Mouse (Mus musculus) c-Kit-positive CD71-positive TER-119-positive erythroid progenitor cells, embryonic 14.5 days (primary cell): ENCODE results near the gene Hspa4.
"Not testable (repeated sequence)": the region's sequence is repeated elsewhere in the genome, so short reads cannot be mapped to it uniquely, and the experiment has no call there.

ENCODE experiments used
- DNase-seq: peaks from one replicate; pipeline ENCODE4 v3.0.0-alpha.2; 2013; ENCODE audit warnings: low spot score

The Hspa4 gene

DNA sequence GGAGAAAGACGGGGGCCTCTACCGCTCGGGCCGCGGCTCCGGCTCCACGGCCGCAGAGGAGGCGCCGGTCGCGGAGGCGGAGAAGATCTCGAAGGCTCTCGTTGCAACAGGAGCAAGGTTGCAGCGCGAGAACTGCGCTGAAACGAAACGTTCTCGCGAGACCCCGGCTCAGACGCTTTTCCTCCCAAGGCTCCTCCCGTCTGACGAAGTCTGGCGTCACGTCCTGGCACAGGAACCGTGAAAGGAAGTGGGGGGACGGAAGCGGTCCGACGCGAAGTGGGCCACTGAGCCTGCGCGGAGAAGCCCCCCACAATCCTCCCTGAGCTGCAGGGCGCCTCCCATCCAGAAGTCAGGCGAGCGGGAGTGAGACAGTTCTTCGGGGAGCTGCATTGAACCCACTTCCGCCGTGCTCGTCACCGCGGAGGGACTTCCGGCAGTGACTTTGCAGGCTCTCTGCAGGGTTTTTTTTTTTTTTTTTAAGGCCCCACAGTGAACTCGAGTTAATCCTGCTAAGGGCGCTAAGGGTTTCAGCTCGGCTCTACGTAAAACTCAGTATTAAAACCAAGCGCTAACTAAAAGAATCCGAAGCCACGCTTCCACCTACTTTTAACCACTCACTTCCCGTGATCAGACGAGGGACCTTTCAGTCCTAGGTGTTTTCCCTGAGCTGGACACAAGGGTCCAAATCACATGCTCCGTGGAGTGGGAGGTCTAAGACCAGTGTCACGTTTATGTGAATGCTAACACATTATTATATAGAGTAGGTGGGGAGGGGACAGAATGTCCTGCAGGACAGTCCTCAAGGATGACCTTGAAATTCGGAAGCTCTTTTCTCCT lies at the start of gene Hspa4:
TSS of gene Hspa4 (minus strand) at position 128 of the 837 bp plus-strand sequence.
- peak; percentile 98 for DNase-seq

DNA sequence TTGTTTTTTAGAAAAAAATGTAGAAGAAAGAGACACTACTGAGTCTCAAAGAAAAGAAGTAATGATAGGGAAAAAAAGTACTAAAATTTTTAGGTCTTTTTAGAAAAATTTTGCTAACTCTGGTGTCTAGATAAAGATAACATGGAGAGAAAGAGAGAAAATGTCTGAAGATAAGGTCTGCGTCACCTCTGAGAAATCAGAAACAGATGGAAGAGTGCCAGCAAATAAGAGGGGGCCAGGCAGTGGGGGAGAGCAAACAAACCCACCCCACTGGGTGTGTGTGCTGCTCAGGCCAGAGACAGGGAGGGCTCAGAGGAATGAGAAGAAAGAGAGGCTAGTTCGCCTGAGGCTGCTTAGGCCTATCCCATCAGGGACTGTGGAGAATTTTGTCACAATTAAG lies 45.5 kb upstream of the Hspa4 start:
- no peak for DNase-seq

- DNase-seq, result no peak
Observed at GRCm38 (mm10) chr11:53345328-53345727, 45.1 kb upstream of the Hspa4 start.

GRCm38 (mm10) chr11:53342711-53343110 lies 42.5 kb upstream of the Hspa4 start:
- no peak for DNase-seq

DNA sequence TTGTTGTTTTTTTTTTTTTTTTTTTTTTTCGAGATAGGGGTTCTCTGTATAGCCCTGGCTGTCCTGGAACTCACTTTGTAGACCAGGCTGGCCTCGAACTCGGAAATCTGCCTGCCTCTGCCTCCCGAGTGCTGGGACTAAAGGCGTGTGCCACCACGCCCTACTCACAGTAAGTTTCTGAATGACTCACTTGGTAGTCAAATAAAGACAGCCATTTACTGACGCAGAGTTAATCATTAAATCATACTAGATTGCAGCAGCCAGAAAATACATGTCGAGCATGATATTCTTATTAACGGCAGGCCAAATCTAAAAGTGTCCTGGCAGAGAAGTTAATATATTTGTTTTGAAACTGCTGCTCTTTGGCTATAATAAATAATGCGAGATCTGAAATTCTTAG lies 40.8 kb upstream of the Hspa4 start:
- DNase-seq, result not testable (repeated sequence)

GRCm38 (mm10) chr11:53337684-53338083 lies 37.4 kb upstream of the Hspa4 start:
- no peak for DNase-seq

DNA sequence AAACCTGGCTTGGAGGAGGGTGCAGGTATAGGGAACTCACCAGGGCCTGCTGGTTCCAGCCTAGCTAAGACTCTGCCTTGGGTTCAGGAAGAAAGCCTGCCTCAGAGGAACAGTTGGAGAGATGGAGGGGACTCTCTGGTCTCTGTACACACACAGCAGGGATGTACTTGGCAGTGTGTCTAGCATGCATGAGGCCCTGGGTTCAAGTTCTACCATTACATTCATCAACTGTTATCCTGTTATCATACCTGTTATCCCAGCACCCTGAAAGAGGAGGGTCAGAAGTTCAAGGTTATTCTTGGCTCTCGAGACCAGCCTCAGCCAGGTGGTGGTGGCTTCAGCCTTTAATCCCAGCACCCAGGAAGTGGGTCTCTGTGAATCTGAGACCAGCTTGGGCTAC lies 36.7 kb upstream of the Hspa4 start:
- DNase-seq, result no peak

DNA sequence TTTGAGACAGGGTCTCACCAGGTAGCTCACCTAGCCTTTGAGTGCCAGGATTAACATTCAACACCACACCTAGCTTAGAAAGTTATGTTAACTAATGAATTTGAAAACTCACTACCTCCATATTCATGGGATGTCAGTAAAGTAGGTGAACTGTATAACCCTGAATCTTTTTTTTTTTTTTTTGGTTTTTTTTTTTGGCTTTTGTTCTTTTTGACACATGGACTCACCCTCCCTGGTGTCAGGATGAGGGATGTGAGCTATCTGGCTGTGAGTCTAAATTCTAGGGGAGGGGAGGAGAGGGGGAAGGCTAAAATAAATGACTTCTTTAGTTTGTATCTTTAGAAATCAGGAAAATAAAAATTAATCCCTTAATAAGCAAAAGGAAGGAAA lies 35.9 kb upstream of the Hspa4 start:
- DNase-seq, result no peak

GRCm38 (mm10) chr11:53335505-53336181 lies 35.4 kb upstream of the Hspa4 start:
- DNase-seq, result no peak

GRCm38 (mm10) chr11:53332076-53332680 lies 31.9 kb upstream of the Hspa4 start:
- no peak for DNase-seq

DNA sequence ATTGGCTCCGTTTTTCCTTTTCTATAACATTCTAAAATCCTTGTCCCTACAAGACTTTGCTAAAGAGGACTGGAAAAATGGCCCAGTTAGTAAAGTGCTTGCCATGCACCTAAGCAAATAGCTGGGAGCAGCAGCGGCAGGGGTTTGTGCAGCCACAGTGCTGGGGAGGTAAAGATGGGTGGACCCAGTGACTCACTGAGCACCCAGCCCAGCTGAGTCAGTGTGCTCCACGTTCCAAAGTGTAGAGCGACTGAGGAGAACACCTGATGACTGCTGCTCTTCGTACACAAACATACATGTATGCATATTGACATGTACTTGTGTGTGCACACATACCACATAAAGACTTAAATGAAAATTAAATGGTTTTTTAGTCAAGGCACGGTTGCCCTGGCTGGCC lies 30.9 kb upstream of the Hspa4 start:
- DNase-seq, result no peak

DNA sequence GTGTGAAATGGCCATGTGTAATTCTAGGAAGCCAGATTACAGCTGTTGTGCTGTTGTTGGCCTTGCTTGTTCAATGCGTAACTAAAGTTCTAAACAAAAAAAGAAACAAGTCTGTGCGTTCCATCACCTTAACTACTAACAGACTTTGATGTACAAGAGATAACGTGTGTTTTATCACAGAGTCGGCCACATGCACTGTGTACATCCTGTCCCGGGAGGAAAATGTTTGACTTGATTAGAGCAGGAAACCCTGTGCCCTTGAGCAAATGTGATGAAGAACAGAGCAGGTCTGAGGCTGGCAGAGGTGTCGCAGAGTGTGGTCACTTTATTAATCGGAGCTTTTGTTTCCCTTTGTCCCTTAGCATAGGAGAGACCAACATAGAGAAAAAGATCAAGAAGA lies 30.1 kb upstream of the Hspa4 start:
- DNase-seq, result no peak

- DNase-seq, result peak; percentile 87
Observed at GRCm38 (mm10) chr11:53324512-53324968, 24.3 kb upstream of the Hspa4 start, which contains the start of gene Zcchc10. Gene Zcchc10, plus strand, starts transcription at chr11:53324679.

DNA sequence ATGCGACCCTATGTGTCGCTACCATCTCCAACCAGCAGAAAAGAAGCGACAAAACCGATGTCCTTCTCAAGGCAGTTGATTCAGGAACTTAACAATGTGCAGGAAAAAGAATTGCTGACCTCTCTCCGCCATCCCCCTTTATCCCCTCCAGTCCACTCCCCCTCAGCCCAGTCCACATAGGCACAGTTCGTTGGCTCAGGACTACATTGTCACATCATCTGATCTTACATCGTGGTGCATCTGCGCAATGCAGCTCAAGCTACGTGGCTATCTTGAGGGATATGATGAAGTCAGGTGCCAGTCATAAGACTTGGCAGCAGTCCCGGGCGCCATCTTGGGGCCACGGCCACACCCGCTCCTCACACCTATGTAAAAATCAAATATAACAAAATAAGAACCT lies 19.6 kb upstream of the Hspa4 start:
- not testable (repeated sequence) for DNase-seq

GRCm38 (mm10) chr11:53318568-53318967 lies 18.3 kb upstream of the Hspa4 start:
- DNase-seq, result not testable (repeated sequence)

- no peak for DNase-seq
Observed at GRCm38 (mm10) chr11:53318041-53318440, 17.8 kb upstream of the Hspa4 start.

DNA sequence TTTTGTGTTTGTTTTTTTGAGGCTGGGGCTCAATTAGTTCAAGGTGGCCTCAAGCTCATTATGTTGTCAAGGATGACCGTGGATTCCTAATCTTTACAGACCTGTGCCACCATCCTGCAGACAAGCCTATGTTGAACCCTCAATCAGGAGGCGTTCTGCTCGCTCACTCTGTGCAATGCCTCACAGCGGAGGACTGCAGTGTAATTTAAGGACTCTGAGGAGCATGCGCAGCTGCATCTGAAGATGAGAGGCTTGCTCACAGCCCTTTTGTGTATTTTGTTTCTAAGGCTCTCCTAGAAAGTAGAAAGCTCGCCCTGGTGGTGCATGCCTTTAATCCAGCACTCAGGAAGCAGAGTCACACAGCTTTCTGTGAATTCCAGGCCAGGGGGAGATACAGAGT lies 16.7 kb upstream of the Hspa4 start:
- no peak for DNase-seq

DNA sequence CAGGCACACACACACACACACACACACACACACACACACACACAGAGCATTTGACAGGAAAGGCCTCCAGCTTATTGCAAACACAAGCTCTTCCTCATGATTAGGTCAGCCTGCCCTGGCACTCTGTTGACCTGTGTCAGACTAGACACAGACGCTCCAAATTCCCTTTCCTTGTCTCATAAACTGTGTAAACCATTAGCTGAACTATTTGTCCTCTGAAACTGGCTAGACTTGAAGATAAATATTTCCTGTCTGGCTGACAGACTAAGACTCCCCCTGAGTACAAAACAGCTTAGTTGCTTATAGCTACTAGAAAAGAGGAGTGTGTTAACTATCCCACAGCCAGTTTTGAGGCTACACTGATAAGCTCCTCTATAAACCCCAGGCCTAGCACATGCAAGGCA lies 14.5 kb upstream of the Hspa4 start:
- DNase-seq, result no peak

DNA sequence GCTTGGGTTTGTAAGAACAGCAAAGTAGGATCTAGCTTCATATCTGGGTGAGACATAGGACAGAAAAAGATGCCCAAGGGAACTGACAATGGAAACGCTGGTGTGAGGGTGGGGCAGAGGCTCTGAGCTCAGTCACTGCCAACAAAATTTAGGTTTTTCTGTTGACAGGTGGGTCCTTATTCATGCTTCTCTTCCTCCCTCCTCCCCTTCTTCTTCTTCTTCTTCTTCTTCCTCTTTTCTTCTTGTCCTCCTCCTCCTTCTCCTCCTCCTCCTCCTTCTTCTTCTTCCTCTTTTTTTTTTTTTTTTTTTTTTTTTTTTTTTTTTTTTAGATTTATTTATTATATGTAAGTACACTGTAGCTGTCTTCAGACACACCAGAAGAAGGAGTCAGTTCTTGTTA lies 12.6 kb upstream of the Hspa4 start:
- DNase-seq, result not testable (repeated sequence)

DNA sequence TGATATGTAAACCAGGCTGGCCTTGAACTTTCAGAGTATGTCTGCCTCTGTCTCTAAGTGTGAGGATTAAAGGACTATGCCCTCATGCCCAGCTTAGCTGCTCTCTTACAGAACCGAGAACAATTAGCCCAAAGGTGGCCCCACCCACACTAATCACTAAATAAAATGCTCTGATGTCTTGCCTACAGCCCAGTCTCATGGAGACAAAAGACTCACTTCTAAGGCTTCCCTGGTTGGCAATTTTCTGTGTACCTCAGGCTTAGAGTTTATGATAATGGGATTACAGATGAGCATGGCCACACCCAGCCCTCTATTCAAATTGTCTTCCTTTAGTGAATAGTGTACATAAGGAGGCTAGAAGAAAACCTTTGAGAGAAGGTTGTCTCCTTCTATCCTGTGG lies 11.1 kb upstream of the Hspa4 start:
- DNase-seq, result no peak

- no peak for DNase-seq
Observed at GRCm38 (mm10) chr11:53308884-53309310, 8.6 kb upstream of the Hspa4 start.

GRCm38 (mm10) chr11:53308251-53308864 lies 8.1 kb upstream of the Hspa4 start:
- DNase-seq, result no peak
